Mouse (Mus musculus) MEL (cell line): Measurements from ENCODE around the gene Adamts7. TPM values are rescaled to one million over a fixed set of nuclear protein-coding genes. Genes with fewer than 3 reads are reported as not detected.

Experiments
- DNase-seq: peaks from one replicate; pipeline ENCODE4 v3.0.0; 2011; ENCODE audit warnings: low read depth, low spot score
- H3K27ac ChIP-seq: 2 replicates; pipeline ENCODE4 v1.5.1; 2012; ENCODE audit warnings: low read depth, mild to moderate bottlenecking, control low read depth, low read length, moderate library complexity; ENCODE audit not compliant: control insufficient read depth
- H3K27me3 ChIP-seq, 2 experiments: fragments of 150-350 bp in 1 of 2; sonication (generic) in 1 of 2; 2 replicates each; pipeline ENCODE4 v1.6.1; 2012; ENCODE audit warnings: low read length in 2 of 2, mild to moderate bottlenecking in 2 of 2, improper control_type of control experiment in 1 of 2, moderate library complexity in 1 of 2; ENCODE audit not compliant: insufficient read depth in 2 of 2, control insufficient read depth in 1 of 2
- H3K36me3 ChIP-seq, 2 experiments: 2 replicates each; pipeline ENCODE4 v1.6.1; 2012 to 2014; ENCODE audit warnings: low read length in 2 of 2, improper control_type of control experiment in 1 of 2, inconsistent platforms in 1 of 2, mild to moderate bottlenecking in 1 of 2; ENCODE audit not compliant: insufficient read depth in 2 of 2, control insufficient read depth in 1 of 2
- H3K4me1 ChIP-seq, 2 experiments: fragments of 150-350 bp in 1 of 2; sonication (generic) in 1 of 2; 2 replicates each; pipeline ENCODE4 v1.6.1; 2012; ENCODE audit warnings: low read length in 2 of 2, improper control_type of control experiment in 1 of 2, mild to moderate bottlenecking in 1 of 2; ENCODE audit not compliant: insufficient read depth in 2 of 2, control insufficient read depth in 1 of 2
- H3K4me3 ChIP-seq, 2 experiments: fragments of 150-350 bp in 1 of 2; sonication (generic) in 1 of 2; 2 replicates each; pipeline ENCODE4 v1.5.1; 2012; ENCODE audit warnings: low read depth in 2 of 2, low read length in 2 of 2, mild to moderate bottlenecking in 2 of 2, moderate library complexity in 2 of 2, control low read depth in 1 of 2, improper control_type of control experiment in 1 of 2; ENCODE audit not compliant: control insufficient read depth in 1 of 2, insufficient read depth in 1 of 2
- H3K79me2 ChIP-seq: 2 replicates; pipeline ENCODE4 v1.6.1; 2012; ENCODE audit warnings: mild to moderate bottlenecking, low read length, moderate library complexity; ENCODE audit not compliant: control insufficient read depth, poor library complexity, insufficient read depth
- H3K9ac ChIP-seq: 2 replicates; pipeline ENCODE4 v1.6.1; 2012; ENCODE audit warnings: low read depth, mild to moderate bottlenecking, control low read depth, low read length, moderate library complexity; ENCODE audit not compliant: control insufficient read depth, poor library complexity, severe bottlenecking
- H3K9me3 ChIP-seq: fragments of 150-350 bp; sonication (generic); replicated peaks from 2 replicates; pipeline ENCODE4 v1.6.1; 2012; ENCODE audit warnings: mild to moderate bottlenecking, low read length, improper control_type of control experiment, moderate library complexity; ENCODE audit not compliant: insufficient read depth
- CHD2 ChIP-seq: IDR thresholded peaks from 2 replicates; pipeline ENCODE4 v1.6.1; 2011; ENCODE audit warnings: low read length, improper control_type of control experiment
- CTCF ChIP-seq, 3 experiments: IDR thresholded peaks in 2 of 3; conservative IDR thresholded peaks in 1 of 3; 2 replicates each; pipeline ENCODE4 v1.5.1; 2011 to 2012; ENCODE audit warnings: low read length in 3 of 3, low read depth in 2 of 3, mild to moderate bottlenecking in 2 of 3, improper control_type of control experiment in 1 of 3, inconsistent platforms in 1 of 3, mixed read lengths in 1 of 3, moderate library complexity in 1 of 3; ENCODE audit not compliant: control insufficient read depth in 1 of 3, insufficient read depth in 1 of 3, poor library complexity in 1 of 3, severe bottlenecking in 1 of 3
- ELF1 ChIP-seq: IDR thresholded peaks from 2 replicates; pipeline ENCODE4 v1.6.1; 2014; ENCODE audit warnings: low read depth, mild to moderate bottlenecking, inconsistent platforms, low read length, improper control_type of control experiment, moderate library complexity
- EP300 ChIP-seq, 2 experiments: IDR thresholded peaks; 2 replicates each; pipeline ENCODE4 v1.6.1; 2011; ENCODE audit warnings: improper control_type of control experiment in 2 of 2, low read length in 2 of 2, low read depth in 1 of 2, mild to moderate bottlenecking in 1 of 2
- GATA1 ChIP-seq: IDR thresholded peaks from 2 replicates; pipeline ENCODE4 v1.6.1; 2011; ENCODE audit warnings: low read depth, low read length, improper control_type of control experiment
- KAT2A ChIP-seq: conservative IDR thresholded peaks from 2 replicates; pipeline ENCODE4 v1.6.1; 2012; ENCODE audit warnings: low read depth, low read length, improper control_type of control experiment, inconsistent platforms
- MAFK ChIP-seq: IDR thresholded peaks from 2 replicates; pipeline ENCODE4 v1.6.1; 2011; ENCODE audit warnings: low read depth, mild to moderate bottlenecking, low read length, improper control_type of control experiment, borderline replicate concordance
- MAX ChIP-seq: IDR thresholded peaks from 2 replicates; pipeline ENCODE4 v1.6.1; 2011; ENCODE audit warnings: low read length, improper control_type of control experiment
- MXI1 ChIP-seq: IDR thresholded peaks from 2 replicates; pipeline ENCODE4 v1.6.1; 2011; ENCODE audit warnings: mild to moderate bottlenecking, low read depth, low read length, improper control_type of control experiment
- MYB ChIP-seq: IDR thresholded peaks from 2 replicates; pipeline ENCODE4 v1.6.1; 2011; ENCODE audit warnings: mild to moderate bottlenecking, low read depth, low read length, improper control_type of control experiment
- MYC ChIP-seq: IDR thresholded peaks from 2 replicates; pipeline ENCODE4 v1.6.1; 2011; ENCODE audit warnings: low read depth, mild to moderate bottlenecking, low read length, improper control_type of control experiment, moderate library complexity
- NELFE ChIP-seq: IDR thresholded peaks from 2 replicates; pipeline ENCODE4 v1.6.1; 2011; ENCODE audit warnings: low read depth, low read length, improper control_type of control experiment
- NRF1 ChIP-seq: IDR thresholded peaks from 2 replicates; pipeline ENCODE4 v1.6.1; 2014; ENCODE audit warnings: low read depth, mild to moderate bottlenecking, inconsistent platforms, low read length, improper control_type of control experiment, moderate library complexity; ENCODE audit not compliant: poor library complexity, insufficient read depth, severe bottlenecking
- POLR2A ChIP-seq, 2 experiments: IDR thresholded peaks; 2 replicates each; pipeline ENCODE4 v1.6.1; 2011 to 2012; ENCODE audit warnings: low read length in 2 of 2, mild to moderate bottlenecking in 2 of 2, control low read depth in 1 of 2, improper control_type of control experiment in 1 of 2, low read depth in 1 of 2, moderate library complexity in 1 of 2; ENCODE audit not compliant: control insufficient read depth in 1 of 2, insufficient read depth in 1 of 2, poor library complexity in 1 of 2
- POLR2AphosphoS5 ChIP-seq: IDR thresholded peaks from 2 replicates; pipeline ENCODE4 v1.6.1; 2012; ENCODE audit warnings: low read depth, borderline replicate concordance, mild to moderate bottlenecking, inconsistent platforms, low read length, moderate library complexity, mixed read lengths
- RCOR1 ChIP-seq: IDR thresholded peaks from 2 replicates; pipeline ENCODE4 v1.6.1; 2012; ENCODE audit warnings: low read depth, mild to moderate bottlenecking, inconsistent platforms, low read length, improper control_type of control experiment
- SIN3A ChIP-seq: IDR thresholded peaks from 2 replicates; pipeline ENCODE4 v1.6.1; 2012; ENCODE audit warnings: low read length, improper control_type of control experiment, inconsistent platforms
- TAL1 ChIP-seq: IDR thresholded peaks from 2 replicates; pipeline ENCODE4 v1.6.1; 2012; ENCODE audit warnings: mild to moderate bottlenecking, inconsistent platforms, low read length, moderate library complexity, mixed read lengths
- TBP ChIP-seq: IDR thresholded peaks from 2 replicates; pipeline ENCODE4 v1.8.0; 2011; ENCODE audit warnings: low read depth, low read length, improper control_type of control experiment
- TCF12 ChIP-seq: IDR thresholded peaks from 2 replicates; pipeline ENCODE4 v1.6.1; 2014; ENCODE audit warnings: low read depth, mild to moderate bottlenecking, inconsistent platforms, low read length, improper control_type of control experiment, moderate library complexity
- UBTF ChIP-seq: IDR thresholded peaks from 2 replicates; pipeline ENCODE4 v1.6.1; 2012; ENCODE audit warnings: low read depth, mild to moderate bottlenecking, inconsistent platforms, low read length, improper control_type of control experiment, moderate library complexity, borderline replicate concordance; ENCODE audit not compliant: insufficient read depth
- USF1 ChIP-seq: IDR thresholded peaks from 2 replicates; pipeline ENCODE4 v1.6.1; 2014; ENCODE audit warnings: low read depth, mild to moderate bottlenecking, inconsistent platforms, low read length, improper control_type of control experiment, moderate library complexity
- ZKSCAN1 ChIP-seq: IDR thresholded peaks from 2 replicates; pipeline ENCODE4 v1.6.1; 2012; ENCODE audit warnings: low read depth, mild to moderate bottlenecking, inconsistent platforms, low read length, improper control_type of control experiment, moderate library complexity
- ZMIZ1 ChIP-seq: IDR thresholded peaks from 2 replicates; pipeline ENCODE4 v1.6.1; 2012; ENCODE audit warnings: low read depth, mild to moderate bottlenecking, inconsistent platforms, low read length, improper control_type of control experiment, moderate library complexity
- ZNF384 ChIP-seq: IDR thresholded peaks from 2 replicates; pipeline ENCODE4 v1.6.1; 2012; ENCODE audit warnings: low read depth, mild to moderate bottlenecking, inconsistent platforms, low read length, improper control_type of control experiment
- polyA plus RNA-seq, 2 experiments: library from polyadenylated mRNA; stranded (reverse) in 1 of 2; unstranded in 1 of 2; fragments of >175 nt in 1 of 2; fragments of >200 nt in 1 of 2; gene quantifications; 2 replicates each; pipeline versions ENCODE4 v1.2.1 to v1.2.4; 2012; ENCODE audit warnings: low replicate concordance in 2 of 2, low read depth in 1 of 2; ENCODE audit not compliant: insufficient read length in 2 of 2, insufficient read depth in 1 of 2, missing spikeins in 1 of 2
- total RNA-seq: library from RNA; depleted of rRNA; stranded (reverse); fragments of 300-350 nt; gene quantifications from 2 replicates; pipeline ENCODE4 v1.2.3, GENCODE M21; 2012

The Adamts7 gene
- total and polyA plus RNA-seq, 3 experiments: 0.03 TPM; not detected in 2

DNA sequence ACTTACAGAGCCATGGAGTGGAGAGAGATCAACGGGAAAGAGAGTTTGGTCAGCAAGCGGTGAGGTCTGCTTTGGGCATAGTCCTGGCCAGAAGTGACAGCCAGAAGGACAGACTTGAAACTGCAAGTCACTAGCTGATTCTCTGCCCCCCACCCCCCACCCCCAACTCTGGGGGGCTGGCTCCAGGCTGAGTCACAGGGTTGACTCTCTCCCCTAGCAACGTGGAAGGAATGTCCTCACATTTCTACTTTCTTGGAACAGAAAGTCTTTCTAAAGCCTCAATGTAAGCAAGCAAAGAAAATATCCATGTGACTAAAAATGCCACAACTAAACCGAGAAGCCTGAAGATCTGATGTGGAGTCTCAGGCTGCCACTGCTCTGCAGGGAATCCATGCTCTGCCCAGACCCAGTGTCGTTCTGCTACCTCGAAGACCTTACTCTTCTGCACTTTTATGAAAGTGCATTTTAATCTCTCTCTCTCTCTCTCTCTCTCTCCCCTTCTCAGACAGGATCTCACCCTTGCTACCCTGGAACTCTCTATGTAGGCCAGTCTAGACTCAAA lies 93.1 kb downstream of the Adamts7 start:
- Histone ChIP-seq H3K79me2 (peaks cover 17% of the 10 kb centered on the region; the same call in 1 of the 2 replicates), H3K4me1 (peaks cover 37 to 44% of the 10 kb centered on the region in 2 experiments), H3K36me3 (peaks cover 2 to 49% of the 10 kb centered on the region in 2 experiments), H3K9me3 (no peaks in the 10 kb centered on the region), H3K4me3 (no peak overlapping the region), H3K27ac (no peak overlapping the region), H3K9ac (no peak overlapping the region), H3K27me3 (no peaks in the 10 kb centered on the region)
- no peak for TF ChIP-seq TCF12
- TF ChIP-seq MAX: no peak
- no peak for TF ChIP-seq SIN3A
- no peak for TF ChIP-seq MAFK
- TF ChIP-seq GATA1: no peak
- no peak for TF ChIP-seq NELFE
- no peak for TF ChIP-seq MYC
- no peak for TF ChIP-seq ZKSCAN1
- no peak for TF ChIP-seq CTCF (IDR thresholded peaks at IDR 0.05 in 2 of 3, conservative IDR thresholded peaks at IDR 0.05 in 1 of 3; ENCODE audit: control insufficient read depth in 1 of 3, insufficient read depth in 1 of 3, low read depth in 2 of 3, low read length in 3 of 3, poor library complexity in 1 of 3, severe bottlenecking in 1 of 3)
- no peak for TF ChIP-seq USF1
- TF ChIP-seq RCOR1: no peak
- no peak for TF ChIP-seq POLR2A (IDR thresholded peaks at IDR 0.05; ENCODE audit: control insufficient read depth in 1 of 2, insufficient read depth in 1 of 2, low read depth in 1 of 2, low read length in 2 of 2, poor library complexity in 1 of 2)
- DNase-seq: no peak

DNA sequence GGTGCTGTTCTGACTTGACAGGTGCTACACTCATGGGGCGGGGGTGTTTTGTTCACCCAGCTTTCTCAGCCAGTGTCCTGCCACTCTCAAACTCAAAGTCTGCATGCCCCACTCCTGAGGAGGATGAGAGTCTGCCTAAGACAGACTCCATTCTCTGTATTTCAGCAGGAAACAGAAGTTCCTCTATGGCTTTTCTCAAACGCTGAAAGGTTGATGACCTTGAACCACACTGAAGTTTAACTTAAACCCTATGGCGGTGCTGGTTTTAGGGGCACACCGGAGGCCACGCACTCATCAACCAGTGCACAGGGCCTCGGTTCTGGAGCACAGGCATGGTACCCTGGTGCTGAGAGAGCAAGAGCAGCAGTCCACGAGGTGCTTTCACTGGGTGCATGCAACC lies 94.4 kb downstream of the Adamts7 start:
- no peak overlapping the region; the same call in 1 of the 2 replicates for H3K27ac ChIP-seq
- peaks cover 40 to 43% of the 10 kb centered on the region in 2 experiments for H3K4me1 ChIP-seq
- H3K27me3 ChIP-seq: no peaks in the 10 kb centered on the region
- no peak overlapping the region for H3K4me3 ChIP-seq
- peaks cover 2 to 48% of the 10 kb centered on the region in 2 experiments for H3K36me3 ChIP-seq
- H3K9me3 ChIP-seq: no peaks in the 10 kb centered on the region
- DNase-seq: no peak
- H3K9ac ChIP-seq: no peak overlapping the region; the same call in 1 of the 2 replicates
- no peak for TF ChIP-seq TAL1
- TF ChIP-seq UBTF: no peak
- TF ChIP-seq POLR2A (IDR thresholded peaks at IDR 0.05; ENCODE audit: control insufficient read depth in 1 of 2, insufficient read depth in 1 of 2, low read depth in 1 of 2, low read length in 2 of 2, poor library complexity in 1 of 2): no peak
- no peak for TF ChIP-seq ELF1
- no peak for TF ChIP-seq CHD2
- TF ChIP-seq TBP: no peak
- TF ChIP-seq KAT2A: no peak
- TF ChIP-seq MYB: no peak
- no peak for TF ChIP-seq MAFK
- no peak for TF ChIP-seq POLR2AphosphoS5
- no peak for TF ChIP-seq MXI1
- no peak for TF ChIP-seq NRF1
- TF ChIP-seq ZNF384: no peak
- TF ChIP-seq EP300 (IDR thresholded peaks at IDR 0.05; ENCODE audit: low read depth in 1 of 2, low read length in 2 of 2): no peak
- TF ChIP-seq ZKSCAN1: no peak
- no peak for TF ChIP-seq ZMIZ1
- TF ChIP-seq MAX: no peak
- H3K79me2 ChIP-seq: peaks cover 21% of the 10 kb centered on the region; the same call in 1 of the 2 replicates
